Mouse (Mus musculus) ES-CJ7 (cell line): ENCODE results near the gene Ralbp1.

Experiments used
- DNase-seq: peaks from one replicate; pipeline ENCODE4 v3.0.0; 2011; ENCODE audit warnings: low read depth, low spot score

Gene Ralbp1

GRCm38 (mm10) chr17:65799353-65799752 is 86.2 kb downstream of the Ralbp1 start:
- DNase-seq, result no peak

- DNase-seq, result no peak
Measured at GRCm38 (mm10) chr17:65798446-65798845, 87.2 kb downstream of the Ralbp1 start.
